Mouse (Mus musculus): ENCODE measurements at regions not wholly inside any gene's neighbourhood (a gene's known extent, or its start where the extent isn't known, plus 50 kb on each side); places are given as distances from the start of the nearest gene placed in this dataset.

DNA sequence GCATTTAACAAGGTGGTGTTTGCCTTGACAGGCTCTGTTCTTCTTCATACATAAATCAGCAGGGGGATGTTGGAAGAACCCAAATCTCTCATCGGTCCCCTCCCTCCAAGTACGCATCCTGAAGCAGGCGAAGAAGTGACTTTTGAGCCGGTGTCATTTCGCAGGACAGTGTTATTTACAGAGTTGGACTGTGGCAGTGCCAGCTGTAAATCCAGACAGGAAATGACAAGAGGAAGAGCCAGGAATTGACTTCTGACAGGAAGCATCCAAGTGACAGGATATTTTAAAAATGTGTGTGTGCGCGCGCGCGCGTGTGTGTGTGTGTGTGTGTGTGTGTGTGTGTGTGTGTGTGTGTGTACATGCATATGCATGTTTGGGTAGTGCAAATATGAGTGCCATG lies 66.3 kb downstream of the Lrrc30 start:
- TF ChIP-seq POLR2A (IDR thresholded peaks at IDR 0.05; ENCODE audit: insufficient read depth, low read depth, low read length) (no peak), CTCF (IDR thresholded peaks at IDR 0.05; ENCODE audit: insufficient read depth, low read depth, low read length) (no peak)

Data from olfactory bulb, adult 2 months (tissue).